Mouse (Mus musculus) forebrain, embryonic 16.5 days (tissue): ENCODE results near the gene Ccdc96. TPM values are rescaled to one million over a fixed set of nuclear protein-coding genes. Genes with fewer than 3 reads are reported as not detected.

Experiments
- ATAC-seq: fragments of 200-750 bp; cut with Nextera tagmentation; 2 replicates; pipeline ENCODE4 v1.8.0; 2017; ENCODE audit warnings: mild to moderate bottlenecking, moderate library complexity
- H3K27ac ChIP-seq: fragments of 300-500 bp; sonication (generic); 2 replicates; pipeline ENCODE4 v1.5.1; 2014; ENCODE audit warnings: low read length, control low read depth
- H3K27me3 ChIP-seq: fragments of 300-500 bp; sonication (generic); replicated peaks from 2 replicates; pipeline ENCODE4 v1.6.1; 2014; ENCODE audit warnings: low read length; ENCODE audit not compliant: control insufficient read depth, insufficient read depth
- H3K36me3 ChIP-seq: fragments of 300-500 bp; sonication (generic); 2 replicates; pipeline ENCODE4 v1.6.1; 2014; ENCODE audit not compliant: control insufficient read depth, insufficient read depth
- H3K4me1 ChIP-seq: fragments of 300-500 bp; sonication (generic); replicated peaks from 2 replicates; pipeline ENCODE4 v1.6.1; 2014; ENCODE audit warnings: low read length; ENCODE audit not compliant: control insufficient read depth, insufficient read depth
- H3K4me2 ChIP-seq: fragments of 300-500 bp; sonication (generic); 2 replicates; pipeline ENCODE4 v1.6.1; 2014; ENCODE audit warnings: mild to moderate bottlenecking, low read length, control low read depth
- H3K4me3 ChIP-seq: fragments of 300-500 bp; sonication (generic); replicated peaks from 2 replicates; pipeline ENCODE4 v1.5.1; 2014; ENCODE audit warnings: mild to moderate bottlenecking, low read length, control low read depth
- H3K9ac ChIP-seq: fragments of 300-500 bp; sonication (generic); replicated peaks from 2 replicates; pipeline ENCODE4 v1.6.1; 2014; ENCODE audit warnings: low read depth, low read length, control low read depth
- H3K9me3 ChIP-seq: fragments of 300-500 bp; sonication (generic); 2 replicates; pipeline ENCODE4 v1.6.1; 2016; ENCODE audit warnings: low read length; ENCODE audit not compliant: control insufficient read depth
- WGBS: fragments of 180-500 bp; shearing (Covaris S2); extraction: QIAGEN DNeasy Blood & Tissue Kit; methylation state at CpG from one replicate; pipeline ENCODE4 v1.1.7; 2014; 5-methylcytosine and 5-hydroxymethylcytosine counted together
- polyA plus RNA-seq: library from polyadenylated mRNA; unstranded; fragments of >200 nt; fragmentation: Nextera tagmentation; extraction: Ambion mirVana; gene quantifications from 2 replicates; pipeline ENCODE4 v1.2.1, GENCODE M21; 2015

Gene Ccdc96
- polyA plus RNA-seq, 1 experiment from 2014 or later, result 3.0 TPM

GRCm38 (mm10) chr5:36530129-36530751 lies 45.9 kb downstream of the Ccdc96 start:
- no peaks in the 10 kb centered on the region for H3K27me3 ChIP-seq
- peak overlapping the region; percentile 99 for H3K4me3 ChIP-seq
- peak overlapping the region; percentile 92 for H3K27ac ChIP-seq
- H3K4me1 ChIP-seq, result peaks cover 31% of the 10 kb centered on the region
- peak overlapping the region; percentile 81 for H3K4me2 ChIP-seq
- WGBS, result under 1% methylated on average over 28 of the region's 28 CpGs
- H3K9ac ChIP-seq, result peak overlapping the region; percentile 98
- peak; percentile 97 for ATAC-seq
- H3K36me3 ChIP-seq, result no peaks in the 10 kb centered on the region
- no peaks in the 10 kb centered on the region for H3K9me3 ChIP-seq

GRCm38 (mm10) chr5:36534455-36535030 lies 50.2 kb downstream of the Ccdc96 start:
- Histone ChIP-seq H3K27me3 (no peaks in the 10 kb centered on the region), H3K4me1 (peaks cover 6% of the 10 kb centered on the region), H3K4me2 (no peak overlapping the region), H3K36me3 (no peaks in the 10 kb centered on the region), H3K4me3 (no peak overlapping the region), H3K27ac (no peak overlapping the region), H3K9me3 (no peaks in the 10 kb centered on the region), H3K9ac (no peak overlapping the region)
- WGBS, result 84% methylated on average over 6 of the region's 6 CpGs
- ATAC-seq, result no peak

GRCm38 (mm10) chr5:36535438-36536176 lies 51.2 kb downstream of the Ccdc96 start:
- 85% methylated on average over 6 of the region's 6 CpGs for WGBS
- no peak for ATAC-seq
- Histone ChIP-seq H3K4me3 (no peak overlapping the region), H3K9ac (no peak overlapping the region), H3K27me3 (no peaks in the 10 kb centered on the region), H3K4me2 (no peak overlapping the region), H3K9me3 (no peaks in the 10 kb centered on the region), H3K36me3 (no peaks in the 10 kb centered on the region), H3K27ac (no peak overlapping the region), H3K4me1 (peaks cover 3% of the 10 kb centered on the region; the same call in 1 of the 2 replicates)

- no peak for ATAC-seq
- 86% methylated on average over 3 of the region's 3 CpGs for WGBS
- Histone ChIP-seq H3K9ac (no peak overlapping the region), H3K27me3 (no peaks in the 10 kb centered on the region), H3K36me3 (no peaks in the 10 kb centered on the region), H3K4me2 (no peak overlapping the region), H3K4me3 (no peak overlapping the region), H3K9me3 (no peaks in the 10 kb centered on the region), H3K27ac (no peak overlapping the region), H3K4me1 (no peaks in the 10 kb centered on the region)
Measured at GRCm38 (mm10) chr5:36536424-36536823, 52.0 kb downstream of the Ccdc96 start.

Other genes with a start within 250 kb of the Ccdc96 start
- gene Sorcs2, start 86.4 kb upstream of the Ccdc96 start, polyA plus RNA-seq, result 5.5 and 7.0 TPM in 2 replicates
- gene Grpel1, start 19.6 kb upstream of the Ccdc96 start, polyA plus RNA-seq, result 44.1 TPM in 2 replicates
- 3.0 TPM in 2 replicates for gene Tada2b, start 303 bp upstream of the Ccdc96 start, polyA plus RNA-seq
- 118 and 123 TPM in 2 replicates for gene Tbc1d14, start 108.7 kb downstream of the Ccdc96 start, polyA plus RNA-seq
- 35.9 and 39.9 TPM in 2 replicates for gene D5Ertd579e, start 211.4 kb downstream of the Ccdc96 start, polyA plus RNA-seq